Mouse (Mus musculus): Measurements from ENCODE around the gene Nr1i3.

GRCm38 (mm10) chr1:171268341-171268740, 54.6 kb downstream of the Nr1i3 start:
- TF ChIP-seq POLR2A (IDR thresholded peaks at IDR 0.05; ENCODE audit: control insufficient read depth, extremely low read depth, insufficient read depth, low read length, poor library complexity) (no peak), CTCF (IDR thresholded peaks at IDR 0.05; ENCODE audit: borderline replicate concordance, control insufficient read depth, extremely low read depth, insufficient read depth, low read length, poor library complexity) (no peak)
